Mouse (Mus musculus) embryonic facial prominence, embryonic 15.5 days (tissue): ENCODE measurements around the gene Intu. TPM values are rescaled to one million over a fixed set of nuclear protein-coding genes. Genes with fewer than 3 reads are reported as not detected.

Experiments used
- ATAC-seq: fragments of 200-750 bp; cut with Nextera tagmentation; 2 replicates; pipeline ENCODE4 v1.8.0; 2017; ENCODE audit warnings: low read depth, moderate TSS enrichment; ENCODE audit not compliant: insufficient number of reproducible peaks, low FRiP score, low TSS enrichment
- H3K27ac ChIP-seq: fragments of 300-500 bp; sonication (generic); replicated peaks from 2 replicates; pipeline ENCODE4 v1.5.1; 2015; ENCODE audit warnings: mild to moderate bottlenecking, inconsistent platforms
- H3K27me3 ChIP-seq: fragments of 300-500 bp; sonication (generic); 2 replicates; pipeline ENCODE4 v1.6.1; 2015; ENCODE audit warnings: inconsistent platforms
- H3K36me3 ChIP-seq: fragments of 300-500 bp; sonication (generic); 2 replicates; pipeline ENCODE4 v1.6.1; 2015; ENCODE audit warnings: mild to moderate bottlenecking, inconsistent platforms
- H3K4me1 ChIP-seq: fragments of 300-500 bp; sonication (generic); 2 replicates; pipeline ENCODE4 v1.6.1; 2015; ENCODE audit warnings: inconsistent platforms
- H3K4me2 ChIP-seq: fragments of 300-500 bp; sonication (generic); replicated peaks from 2 replicates; pipeline ENCODE4 v1.6.1; 2015; ENCODE audit warnings: mild to moderate bottlenecking, inconsistent platforms
- H3K4me3 ChIP-seq: fragments of 300-500 bp; sonication (generic); replicated peaks from 2 replicates; pipeline ENCODE4 v1.5.1; 2015; ENCODE audit warnings: mild to moderate bottlenecking, inconsistent platforms
- H3K9ac ChIP-seq: fragments of 300-500 bp; sonication (generic); 2 replicates; pipeline ENCODE4 v1.6.1; 2015; ENCODE audit warnings: inconsistent platforms
- H3K9me3 ChIP-seq: fragments of 300-500 bp; sonication (generic); replicated peaks from 2 replicates; pipeline ENCODE4 v1.6.1; 2016; ENCODE audit warnings: inconsistent platforms
- WGBS: fragments of 180-500 bp; shearing (Covaris S2); methylation state at CpG from one replicate; pipeline ENCODE4 v1.1.7; 2015; 5-methylcytosine and 5-hydroxymethylcytosine counted together
- polyA plus RNA-seq: library from polyadenylated mRNA; unstranded; fragments of >200 nt; fragmentation: Nextera tagmentation; extraction: Ambion mirVana; gene quantifications from 2 replicates; pipeline ENCODE4 v1.2.1, GENCODE M21; 2015

The Intu gene
- polyA plus RNA-seq, 1 experiment from 2014 or later = 3.1 TPM

- no peak overlapping the region for H3K9ac ChIP-seq
- H3K9me3 ChIP-seq = no peaks in the 10 kb centered on the region
- 91% methylated on average over 5 of the region's 5 CpGs for WGBS
- no peak for ATAC-seq
- H3K27me3 ChIP-seq = no peaks in the 10 kb centered on the region
- no peak overlapping the region for H3K4me2 ChIP-seq
- no peaks in the 10 kb centered on the region for H3K36me3 ChIP-seq
- no peak overlapping the region for H3K27ac ChIP-seq
- no peak overlapping the region for H3K4me3 ChIP-seq
- peaks cover 4% of the 10 kb centered on the region for H3K4me1 ChIP-seq
Observed at GRCm38 (mm10) chr3:40656339-40656738, 125.3 kb downstream of the Intu start.

- Histone ChIP-seq H3K9me3 (no peaks in the 10 kb centered on the region), H3K27ac (no peak overlapping the region), H3K4me1 (peaks cover under 1% of the 10 kb centered on the region; the same call in 1 of the 2 replicates), H3K4me3 (no peak overlapping the region), H3K9ac (no peak overlapping the region), H3K4me2 (no peak overlapping the region), H3K36me3 (peaks cover 7% of the 10 kb centered on the region), H3K27me3 (no peaks in the 10 kb centered on the region)
- no peak for ATAC-seq
- WGBS = 92% methylated on average over 2 of the region's 2 CpGs
Observed at GRCm38 (mm10) chr3:40660231-40660630, 129.1 kb downstream of the Intu start.

- no peak overlapping the region for H3K27ac ChIP-seq
- no peak overlapping the region for H3K4me3 ChIP-seq
- no peaks in the 10 kb centered on the region for H3K9me3 ChIP-seq
- H3K27me3 ChIP-seq = no peaks in the 10 kb centered on the region
- no peaks in the 10 kb centered on the region for H3K4me1 ChIP-seq
- no peak for ATAC-seq
- 67% methylated on average over 4 of the region's 4 CpGs for WGBS
- peaks cover 7% of the 10 kb centered on the region for H3K36me3 ChIP-seq
- H3K4me2 ChIP-seq = no peak overlapping the region
- no peak overlapping the region for H3K9ac ChIP-seq
Observed at GRCm38 (mm10) chr3:40666109-40666508, 135.0 kb downstream of the Intu start.

GRCm38 (mm10) chr3:40666861-40667719, 136.0 kb downstream of the Intu start:
- Histone ChIP-seq H3K36me3 (peaks cover 6% of the 10 kb centered on the region), H3K4me3 (no peak overlapping the region), H3K27ac (no peak overlapping the region), H3K4me2 (no peak overlapping the region), H3K9ac (no peak overlapping the region), H3K27me3 (no peaks in the 10 kb centered on the region), H3K4me1 (no peaks in the 10 kb centered on the region), H3K9me3 (no peaks in the 10 kb centered on the region)
- WGBS = 76% methylated on average over 8 of the region's 8 CpGs
- ATAC-seq = no peak

GRCm38 (mm10) chr3:40668889-40669288, 137.8 kb downstream of the Intu start:
- H3K27me3 ChIP-seq = no peaks in the 10 kb centered on the region
- 68% methylated on average over 6 of the region's 6 CpGs for WGBS
- no peaks in the 10 kb centered on the region for H3K9me3 ChIP-seq
- H3K36me3 ChIP-seq = peaks cover 13% of the 10 kb centered on the region; the same call in 1 of the 2 replicates
- H3K4me3 ChIP-seq = no peak overlapping the region
- ATAC-seq = no peak
- H3K4me2 ChIP-seq = no peak overlapping the region
- H3K9ac ChIP-seq = no peak overlapping the region
- no peaks in the 10 kb centered on the region for H3K4me1 ChIP-seq
- H3K27ac ChIP-seq = no peak overlapping the region

- peaks cover 11% of the 10 kb centered on the region; the same call in 1 of the 2 replicates for H3K36me3 ChIP-seq
- H3K4me3 ChIP-seq = no peak overlapping the region
- no peak overlapping the region for H3K27ac ChIP-seq
- H3K27me3 ChIP-seq = no peaks in the 10 kb centered on the region
- no peaks in the 10 kb centered on the region for H3K4me1 ChIP-seq
- ATAC-seq = no peak
- no peaks in the 10 kb centered on the region for H3K9me3 ChIP-seq
- WGBS = 82% methylated on average over 3 of the region's 3 CpGs
- H3K4me2 ChIP-seq = no peak overlapping the region
- H3K9ac ChIP-seq = no peak overlapping the region
Observed at GRCm38 (mm10) chr3:40669395-40669794, 138.3 kb downstream of the Intu start.

GRCm38 (mm10) chr3:40673515-40673914, 142.4 kb downstream of the Intu start:
- Histone ChIP-seq H3K4me1 (no peaks in the 10 kb centered on the region), H3K36me3 (peaks cover 9% of the 10 kb centered on the region; the same call in 1 of the 2 replicates), H3K9me3 (no peaks in the 10 kb centered on the region), H3K9ac (no peak overlapping the region), H3K4me2 (no peak overlapping the region), H3K27me3 (no peaks in the 10 kb centered on the region), H3K4me3 (no peak overlapping the region), H3K27ac (no peak overlapping the region)
- 82% methylated on average over 1 of the region's 1 CpGs for WGBS
- ATAC-seq = no peak

GRCm38 (mm10) chr3:40674873-40675405, 143.9 kb downstream of the Intu start:
- Histone ChIP-seq H3K27ac (no peak overlapping the region), H3K4me3 (no peak overlapping the region), H3K9ac (no peak overlapping the region), H3K9me3 (no peaks in the 10 kb centered on the region), H3K4me2 (no peak overlapping the region), H3K27me3 (no peaks in the 10 kb centered on the region), H3K4me1 (no peaks in the 10 kb centered on the region), H3K36me3 (peaks cover 9% of the 10 kb centered on the region; the same call in 1 of the 2 replicates)
- WGBS = 38% methylated on average over 8 of the region's 8 CpGs
- no peak for ATAC-seq

GRCm38 (mm10) chr3:40678856-40679255, 147.8 kb downstream of the Intu start:
- no peaks in the 10 kb centered on the region for H3K9me3 ChIP-seq
- no peaks in the 10 kb centered on the region for H3K4me1 ChIP-seq
- H3K27ac ChIP-seq = no peak overlapping the region
- no peak for ATAC-seq
- 33% methylated on average over 1 of the region's 1 CpGs for WGBS
- H3K9ac ChIP-seq = no peak overlapping the region
- 0 out of 2 replicates have a peak, but pooled peaks cover 7% of the 10 kb centered on the region for H3K36me3 ChIP-seq
- H3K4me3 ChIP-seq = no peak overlapping the region
- no peaks in the 10 kb centered on the region for H3K27me3 ChIP-seq
- no peak overlapping the region for H3K4me2 ChIP-seq

- Histone ChIP-seq H3K4me1 (peaks cover 14% of the 10 kb centered on the region), H3K27me3 (no peaks in the 10 kb centered on the region), H3K36me3 (0 out of 2 replicates have a peak, but pooled peaks cover 7% of the 10 kb centered on the region), H3K27ac (no peak overlapping the region), H3K4me2 (no peak overlapping the region), H3K4me3 (no peak overlapping the region), H3K9ac (no peak overlapping the region), H3K9me3 (no peaks in the 10 kb centered on the region)
- no peak for ATAC-seq
- 53% methylated on average over 11 of the region's 11 CpGs for WGBS
Observed at GRCm38 (mm10) chr3:40682404-40682803, 151.3 kb downstream of the Intu start.

- ATAC-seq = no peak
- WGBS = 91% methylated on average over 18 of the region's 18 CpGs
- Histone ChIP-seq H3K9ac (no peak overlapping the region), H3K4me2 (no peak overlapping the region), H3K4me1 (peaks cover 14% of the 10 kb centered on the region), H3K27ac (no peak overlapping the region), H3K9me3 (no peaks in the 10 kb centered on the region), H3K36me3 (0 out of 2 replicates have a peak, but pooled peaks cover 7% of the 10 kb centered on the region), H3K27me3 (no peaks in the 10 kb centered on the region), H3K4me3 (no peak overlapping the region)
Observed at GRCm38 (mm10) chr3:40683171-40683570, 152.1 kb downstream of the Intu start.
